Mouse (Mus musculus) sigmoid colon, adult 10 weeks (tissue): ENCODE measurements around the gene Smok3b. TPM values are rescaled to one million over a fixed set of nuclear protein-coding genes. Genes with fewer than 3 reads are reported as not detected.

Experiments
- polyA plus RNA-seq: library from polyadenylated mRNA; stranded (reverse); fragments of 350-450 nt; fragmentation: Illumina TruSeq; extraction: RNeasy Lipid Tissue Mini Kit (QIAGEN cat#74804); gene quantifications from one replicate; pipeline ENCODE4 v1.2.3, GENCODE M21; 2014; ENCODE audit warnings: low read depth, low replicate concordance

Gene Smok3b
- not detected for polyA plus RNA-seq

DNA sequence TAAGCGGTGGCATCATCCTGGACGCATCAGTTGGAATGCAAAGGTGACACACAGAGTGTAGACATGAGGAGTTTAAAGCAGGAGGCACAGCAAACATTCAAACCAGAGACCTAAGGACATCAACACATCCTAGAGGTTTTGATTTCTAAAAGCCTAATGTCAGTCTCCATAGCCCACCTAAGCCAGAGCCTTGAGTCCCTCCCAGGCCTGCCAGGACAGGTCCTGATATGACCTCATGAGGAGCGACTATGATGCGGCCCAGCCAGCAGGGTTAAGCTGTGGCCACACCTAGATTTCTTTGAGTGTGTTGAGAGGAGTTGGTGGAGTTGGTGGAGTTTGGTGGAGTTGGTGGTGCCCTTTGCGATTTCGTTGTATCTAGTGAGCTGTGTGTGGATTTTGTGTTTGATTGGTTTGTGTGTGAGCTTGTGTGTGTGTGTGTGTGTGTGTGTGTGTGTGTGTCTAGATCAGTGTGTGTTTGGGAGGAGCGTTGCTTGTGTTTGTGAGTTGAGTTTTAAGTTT, at the start of gene Smok3b, which contains the start of gene Smok3a:
Smok3b (plus strand) TSS at position 469 of the 519 bp plus-strand sequence.
Smok3a (plus strand) TSS at position 301 of the 519 bp plus-strand sequence.

DNA sequence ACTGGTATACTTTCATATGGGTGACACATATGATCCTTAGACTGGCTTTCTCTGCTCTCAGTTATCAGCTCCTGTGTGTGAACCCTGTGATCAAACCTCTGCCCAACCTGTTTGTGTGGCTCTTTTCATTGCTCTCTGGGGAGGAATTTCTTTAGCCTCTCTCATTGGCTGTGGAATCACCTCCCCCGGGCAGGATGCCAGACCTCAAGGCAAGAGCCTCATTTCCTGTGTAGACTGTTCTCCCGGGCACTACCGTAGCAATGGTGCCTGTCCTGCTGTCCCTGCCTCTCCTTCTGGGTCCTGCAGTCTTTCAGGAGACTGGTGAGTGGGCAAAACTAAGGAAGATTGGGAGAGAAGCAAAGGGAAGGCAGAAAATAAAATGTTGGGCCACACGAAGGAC, 39.9 kb upstream of the Smok3b start, which contains the start of gene Azgp1:
Azgp1 (plus strand) TSS at position 221 of the 400 bp plus-strand sequence.

GRCm38 (mm10) chr5:138052894-138053293, 31.7 kb downstream of the Smok3b start, which contains the start of gene Smok3c:
Gene Smok3c (plus strand): TSS chr5:138053194.

DNA sequence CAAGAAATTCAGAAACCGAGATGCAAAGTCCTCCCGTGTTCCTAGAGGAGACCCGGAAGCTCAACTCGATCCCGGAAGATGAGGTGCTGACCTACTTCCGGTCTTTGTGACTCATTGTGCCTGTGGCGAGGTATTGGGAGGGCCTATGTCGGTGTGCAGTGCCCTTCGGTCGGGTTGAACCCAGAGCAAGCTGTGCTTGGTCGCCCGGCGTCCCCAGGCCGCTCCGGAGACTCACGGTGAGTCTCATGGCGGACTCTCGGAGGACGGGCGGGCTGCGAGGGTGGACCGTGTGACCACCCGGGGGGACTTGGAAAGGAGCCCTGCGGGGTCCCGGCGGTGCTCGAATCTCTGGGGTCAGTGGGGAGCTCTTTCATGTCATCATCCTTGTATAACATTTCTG, 63.8 kb downstream of the Smok3b start, which contains the start of gene Zkscan1:
Zkscan1 (plus strand) TSS at position 89 of the 400 bp plus-strand sequence.

Other genes with a start within 250 kb of the Smok3b start
- 4.4 TPM for gene Ppp1r35, start 242.6 kb upstream of the Smok3b start, polyA plus RNA-seq
- gene Mepce, start 233.8 kb upstream of the Smok3b start, polyA plus RNA-seq: 6.9 TPM
- 5.9 TPM for gene Zcwpw1, start 233.6 kb upstream of the Smok3b start, polyA plus RNA-seq
- 2.6 TPM for gene Pilra, start 185.1 kb upstream of the Smok3b start, polyA plus RNA-seq
- gene Pilrb1, start 163.3 kb upstream of the Smok3b start, polyA plus RNA-seq: 2.0 TPM
- 1.8 TPM for gene Pilrb2, start 149.6 kb upstream of the Smok3b start, polyA plus RNA-seq
- gene Cyp3a13, start 99.8 kb upstream of the Smok3b start, polyA plus RNA-seq: 354 TPM
- gene Gjc3, start 58.3 kb upstream of the Smok3b start, polyA plus RNA-seq: 1.6 TPM
- 5.3 TPM for gene Azgp1, start 39.9 kb upstream of the Smok3b start, polyA plus RNA-seq
- not detected for gene Smok3a, start 168 bp upstream of the Smok3b start, polyA plus RNA-seq
- gene Smok3c, start 31.8 kb downstream of the Smok3b start, polyA plus RNA-seq: not detected
- 55.4 TPM for gene Zkscan1, start 63.7 kb downstream of the Smok3b start, polyA plus RNA-seq
- 12.9 TPM for gene Zscan21, start 95.5 kb downstream of the Smok3b start, polyA plus RNA-seq
- gene Zfp113, start 134.3 kb downstream of the Smok3b start, polyA plus RNA-seq: 19.7 TPM
- gene Cops6, start 139.6 kb downstream of the Smok3b start, polyA plus RNA-seq: 47.9 TPM
- 9.8 TPM for gene Ap4m1, start 150.6 kb downstream of the Smok3b start, polyA plus RNA-seq
- gene Mcm7, start 151.0 kb downstream of the Smok3b start, polyA plus RNA-seq: 13.7 TPM
- gene Taf6, start 166.0 kb downstream of the Smok3b start, polyA plus RNA-seq: 5.9 TPM
- gene Cnpy4, start 166.1 kb downstream of the Smok3b start, polyA plus RNA-seq: 11.8 TPM
- gene Mblac1, start 172.9 kb downstream of the Smok3b start, polyA plus RNA-seq: not detected
- 1.5 TPM for gene Nxpe5, start 204.5 kb downstream of the Smok3b start, polyA plus RNA-seq
- gene Lamtor4, start 234.1 kb downstream of the Smok3b start, polyA plus RNA-seq: 1.1 TPM
- 2.9 TPM for gene BC037034, start 242.6 kb downstream of the Smok3b start, polyA plus RNA-seq